Mouse (Mus musculus) forebrain, embryonic 14.5 days (tissue): Measurements from ENCODE around the gene Pik3r2. TPM values are rescaled to one million over a fixed set of nuclear protein-coding genes. Genes with fewer than 3 reads are reported as not detected.

Experiments
- ATAC-seq: fragments of 200-750 bp; cut with Nextera tagmentation; 2 replicates; pipeline ENCODE4 v1.8.0; 2017; ENCODE audit warnings: mild to moderate bottlenecking, moderate library complexity
- DNase-seq: peaks from one replicate; pipeline ENCODE4 v3.0.0-alpha.2; 2015; ENCODE audit warnings: low spot score
- H3K27ac ChIP-seq: fragments of 300-500 bp; sonication (generic); 2 replicates; pipeline ENCODE4 v1.5.1; 2014; ENCODE audit warnings: low read depth, mild to moderate bottlenecking, control low read depth, low read length, moderate library complexity
- H3K27me3 ChIP-seq: fragments of 300-500 bp; sonication (generic); replicated peaks from 2 replicates; pipeline ENCODE4 v1.6.1; 2014; ENCODE audit warnings: low read length, control low read depth, mixed read lengths; ENCODE audit not compliant: control insufficient read depth, insufficient read depth
- H3K36me3 ChIP-seq: fragments of 300-500 bp; sonication (generic); 2 replicates; pipeline ENCODE4 v1.6.1; 2014; ENCODE audit warnings: low read length, control low read depth; ENCODE audit not compliant: control insufficient read depth, insufficient read depth
- H3K4me1 ChIP-seq: fragments of 300-500 bp; sonication (generic); 2 replicates; pipeline ENCODE4 v1.6.1; 2014; ENCODE audit warnings: antibody characterized with exemption, low read length, control low read depth; ENCODE audit not compliant: control insufficient read depth, insufficient read depth
- H3K4me2 ChIP-seq: fragments of 300-500 bp; sonication (generic); 2 replicates; pipeline ENCODE4 v1.6.1; 2014; ENCODE audit warnings: mild to moderate bottlenecking, control low read depth, low read length
- H3K4me3 ChIP-seq: fragments of 300-500 bp; sonication (generic); 2 replicates; pipeline ENCODE4 v1.5.1; 2014; ENCODE audit warnings: low read depth, low read length, control low read depth
- H3K9ac ChIP-seq: fragments of 300-500 bp; sonication (generic); 2 replicates; pipeline ENCODE4 v1.6.1; 2014; ENCODE audit warnings: mild to moderate bottlenecking, low read length, control low read depth, moderate library complexity
- H3K9me3 ChIP-seq: fragments of 300-500 bp; sonication (generic); replicated peaks from 2 replicates; pipeline ENCODE4 v1.6.1; 2016; ENCODE audit warnings: low read length, control low read depth, mixed read lengths; ENCODE audit not compliant: control insufficient read depth
- WGBS: fragments of 180-500 bp; shearing (Covaris S2); extraction: QIAGEN DNeasy Blood & Tissue Kit; methylation state at CpG from one replicate; pipeline ENCODE4 v1.1.7; 2014; 5-methylcytosine and 5-hydroxymethylcytosine counted together
- polyA plus RNA-seq: library from polyadenylated mRNA; unstranded; fragments of >200 nt; fragmentation: Nextera tagmentation; extraction: Ambion mirVana; gene quantifications from 2 replicates; pipeline ENCODE4 v1.2.1, GENCODE M21; 2014

The Pik3r2 gene
- polyA plus RNA-seq, 1 experiment from 2014 or later: 57.9 TPM

- H3K4me2 ChIP-seq: no peak overlapping the region
- H3K9ac ChIP-seq: no peak overlapping the region
- DNase-seq (no peak), ATAC-seq (no peak)
- no peaks in the 10 kb centered on the region for H3K9me3 ChIP-seq
- H3K4me3 ChIP-seq: no peak overlapping the region
- no peaks in the 10 kb centered on the region for H3K36me3 ChIP-seq
- peaks cover 23% of the 10 kb centered on the region for H3K4me1 ChIP-seq
- H3K27me3 ChIP-seq: peaks cover 23% of the 10 kb centered on the region
- H3K27ac ChIP-seq: no peak overlapping the region
- 88% methylated on average over 2 of the region's 2 CpGs for WGBS
Measured at GRCm38 (mm10) chr8:70795370-70795769, 18.9 kb upstream of the Pik3r2 start.

- no peak overlapping the region for H3K9ac ChIP-seq
- peaks cover 17% of the 10 kb centered on the region for H3K27me3 ChIP-seq
- H3K4me3 ChIP-seq: no peak overlapping the region
- 88% methylated on average over 2 of the region's 2 CpGs for WGBS
- H3K9me3 ChIP-seq: no peaks in the 10 kb centered on the region
- H3K4me2 ChIP-seq: no peak overlapping the region
- H3K4me1 ChIP-seq: peaks cover 23% of the 10 kb centered on the region
- ATAC-seq: no peak
- DNase-seq: no peak
- H3K36me3 ChIP-seq: peaks cover 4% of the 10 kb centered on the region; the same call in 1 of the 2 replicates
- no peak overlapping the region for H3K27ac ChIP-seq
Measured at GRCm38 (mm10) chr8:70794215-70794614, 17.7 kb upstream of the Pik3r2 start.

DNA sequence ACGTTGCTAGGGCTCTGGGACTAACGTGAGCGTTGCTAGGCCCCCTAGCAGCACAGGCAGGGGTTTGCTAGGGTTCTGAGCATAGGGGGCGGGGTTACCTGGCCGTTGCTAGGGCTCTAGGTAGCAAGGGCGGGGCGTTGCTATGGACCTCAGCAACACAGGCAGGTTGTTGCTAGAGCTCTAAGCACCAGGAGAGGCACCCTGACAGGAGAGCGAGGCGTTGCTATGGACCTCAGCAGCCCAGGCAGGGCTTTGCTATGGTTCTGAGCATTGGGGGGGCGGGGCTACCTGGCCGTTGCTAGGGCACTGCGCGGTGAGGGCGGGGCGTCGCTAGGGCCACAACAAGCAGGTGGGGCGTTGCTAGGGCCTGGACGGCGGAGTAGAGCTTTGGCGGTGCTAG lies 16.2 kb upstream of the Pik3r2 start:
- peaks cover 2% of the 10 kb centered on the region; the same call in 1 of the 2 replicates for H3K27me3 ChIP-seq
- 0% methylated on average over 20 of the region's 20 CpGs for WGBS
- peak overlapping the region; percentile 58 for H3K4me3 ChIP-seq
- peak overlapping the region; percentile 78 for H3K9ac ChIP-seq
- DNase-seq (no peak), ATAC-seq (peak; percentile 31)
- H3K9me3 ChIP-seq: no peaks in the 10 kb centered on the region
- peak overlapping the region; percentile 90 for H3K27ac ChIP-seq
- peaks cover 18% of the 10 kb centered on the region; the same call in 1 of the 2 replicates for H3K36me3 ChIP-seq
- peaks cover 19% of the 10 kb centered on the region for H3K4me1 ChIP-seq
- peak overlapping the region; percentile 75 for H3K4me2 ChIP-seq

GRCm38 (mm10) chr8:70791975-70792691 lies 15.6 kb upstream of the Pik3r2 start:
- Histone ChIP-seq H3K4me3 (peak overlapping the region; percentile 58), H3K9ac (peak overlapping the region; percentile 78), H3K4me2 (peak overlapping the region; percentile 75), H3K27me3 (no peaks in the 10 kb centered on the region), H3K9me3 (no peaks in the 10 kb centered on the region), H3K36me3 (peaks cover 24% of the 10 kb centered on the region), H3K4me1 (peaks cover 18% of the 10 kb centered on the region), H3K27ac (peak overlapping the region; percentile 90)
- WGBS: 4% methylated on average over 58 of the region's 58 CpGs
- ATAC-seq: peak; percentile 86
- peak; percentile 98 for DNase-seq

DNA sequence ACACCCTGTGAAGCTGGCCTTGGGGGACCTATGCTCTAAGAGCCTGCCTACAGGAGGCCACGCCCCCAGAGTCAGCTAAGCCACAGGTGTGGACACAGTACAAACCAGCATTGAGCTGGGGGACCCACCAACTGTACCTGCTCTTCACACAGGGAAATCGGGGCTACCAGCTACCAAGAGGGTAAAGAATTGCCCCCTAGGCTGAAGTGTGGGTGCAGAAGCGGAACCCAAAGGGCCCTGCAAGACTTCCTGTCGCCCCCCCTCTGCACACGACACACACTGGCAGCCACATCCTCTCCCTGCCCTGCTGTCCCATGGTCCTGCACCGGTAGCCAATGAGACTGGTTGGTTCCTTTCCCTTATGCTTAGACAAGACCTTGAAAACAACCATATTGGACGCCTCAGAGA lies 14.8 kb upstream of the Pik3r2 start:
- Histone ChIP-seq H3K4me3 (peak overlapping the region; percentile 58), H3K36me3 (peaks cover 32% of the 10 kb centered on the region)
- 82% methylated on average over 7 of the region's 7 CpGs for WGBS

DNA sequence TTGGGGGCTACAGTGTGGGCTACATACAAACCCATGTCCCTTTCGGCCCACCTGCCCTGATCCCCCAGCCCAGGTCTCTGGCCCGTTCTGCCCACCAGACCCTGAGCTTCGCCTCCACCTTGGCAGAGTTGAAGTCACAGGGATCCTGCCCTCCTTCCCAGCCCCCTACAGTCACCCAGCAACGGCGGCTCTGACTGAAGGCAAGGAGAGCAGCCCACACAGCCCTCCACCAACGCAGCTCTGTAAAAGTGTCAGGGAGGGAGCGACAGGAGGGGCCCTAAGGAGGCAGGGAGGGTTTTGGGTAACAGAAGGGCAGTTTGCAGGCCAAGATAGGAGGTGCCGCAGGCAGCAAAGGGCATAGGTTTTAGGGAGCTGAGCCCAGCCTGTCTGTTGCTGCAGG lies 14.3 kb upstream of the Pik3r2 start:
- whole genome bisulfite sequencing: 63% methylated on average over 8 of the region's 8 CpGs

More for the DNA sequence above, 14.8 kb upstream of the Pik3r2 start:
- H3K9me3 ChIP-seq: no peaks in the 10 kb centered on the region
- peaks cover 15% of the 10 kb centered on the region for H3K4me1 ChIP-seq
- ATAC-seq: no peak
- H3K9ac ChIP-seq: peak overlapping the region; percentile 78
- no peak for DNase-seq
- no peak overlapping the region for H3K27ac ChIP-seq
- H3K27me3 ChIP-seq: no peaks in the 10 kb centered on the region
- H3K4me2 ChIP-seq: peak overlapping the region; percentile 75

GRCm38 (mm10) chr8:70789046-70789445 lies 12.5 kb upstream of the Pik3r2 start:
- Histone ChIP-seq H3K36me3 (peaks cover 54% of the 10 kb centered on the region), H3K4me2 (no peak overlapping the region), H3K4me1 (peaks cover 15% of the 10 kb centered on the region), H3K9ac (0 out of 2 replicates have a peak overlapping the region, but pooled peaks have one; percentile 17), H3K27me3 (no peaks in the 10 kb centered on the region), H3K4me3 (no peak overlapping the region), H3K9me3 (no peaks in the 10 kb centered on the region), H3K27ac (no peak overlapping the region)
- no peak for DNase-seq
- ATAC-seq: no peak
- WGBS: 86% methylated on average over 10 of the region's 10 CpGs

More for the DNA sequence above, 14.3 kb upstream of the Pik3r2 start:
- ATAC-seq (no peak), DNase-seq (no peak)
- Histone ChIP-seq H3K4me2 (peak overlapping the region; percentile 75), H3K9me3 (no peaks in the 10 kb centered on the region), H3K9ac (peak overlapping the region; percentile 43), H3K27ac (no peak overlapping the region), H3K27me3 (no peaks in the 10 kb centered on the region), H3K36me3 (peaks cover 36% of the 10 kb centered on the region), H3K4me3 (no peak overlapping the region), H3K4me1 (peaks cover 15% of the 10 kb centered on the region)

- Histone ChIP-seq H3K4me2 (no peak overlapping the region), H3K9me3 (no peaks in the 10 kb centered on the region), H3K36me3 (peaks cover 64% of the 10 kb centered on the region), H3K9ac (no peak overlapping the region), H3K27me3 (no peaks in the 10 kb centered on the region), H3K27ac (no peak overlapping the region), H3K4me1 (peaks cover 14% of the 10 kb centered on the region), H3K4me3 (no peak overlapping the region)
- ATAC-seq: no peak
- 24% methylated on average over 30 of the region's 30 CpGs for WGBS
- DNase-seq: no peak
Measured at GRCm38 (mm10) chr8:70787941-70788667, 11.6 kb upstream of the Pik3r2 start.

DNA sequence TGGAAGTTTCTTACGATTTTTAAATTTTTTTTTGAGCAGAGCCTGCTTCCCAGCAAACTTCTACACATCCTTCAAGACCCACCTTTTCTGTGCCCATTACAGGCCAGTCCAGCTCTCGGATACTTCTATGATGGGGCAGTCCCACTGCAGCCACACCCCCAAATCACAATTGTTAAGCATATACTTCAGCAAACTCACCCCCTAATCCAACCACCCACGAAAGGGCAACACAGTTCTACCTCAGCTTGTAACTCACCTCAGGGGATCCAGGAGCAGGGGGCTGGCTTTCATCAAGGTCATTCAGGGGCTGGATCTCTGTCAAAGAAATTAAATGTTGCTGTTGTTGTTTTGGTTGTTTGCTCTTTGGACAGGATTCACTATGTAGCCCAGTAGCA lies 10.5 kb upstream of the Pik3r2 start:
- H3K4me3 ChIP-seq: no peak overlapping the region
- H3K4me2 ChIP-seq: no peak overlapping the region
- H3K9me3 ChIP-seq: no peaks in the 10 kb centered on the region
- ATAC-seq (no peak), DNase-seq (no peak)
- H3K36me3 ChIP-seq: peaks cover 68% of the 10 kb centered on the region
- H3K9ac ChIP-seq: no peak overlapping the region
- H3K27ac ChIP-seq: no peak overlapping the region
- H3K27me3 ChIP-seq: no peaks in the 10 kb centered on the region
- H3K4me1 ChIP-seq: peaks cover 9% of the 10 kb centered on the region
- WGBS: 94% methylated on average over 3 of the region's 3 CpGs
